Mouse (Mus musculus) limb, embryonic 14.5 days (tissue): ENCODE measurements around the gene Usp24. TPM values are rescaled to one million over a fixed set of nuclear protein-coding genes. Genes with fewer than 3 reads are reported as not detected.
A peak's percentile ranks its signal among the peaks of the same experiment; 100 is the strongest.

ENCODE experiments used
- ATAC-seq: fragments of 200-750 bp; cut with Nextera tagmentation; 2 replicates; pipeline ENCODE4 v1.8.0; 2017; ENCODE audit warnings: low read depth, moderate number of reproducible peaks, moderate TSS enrichment; ENCODE audit not compliant: low FRiP score
- DNase-seq: peaks from one replicate; pipeline ENCODE4 v3.0.0-alpha.2; 2015; ENCODE audit warnings: low spot score
- H3K27ac ChIP-seq: fragments of 300-500 bp; sonication (generic); replicated peaks from 2 replicates; pipeline ENCODE4 v1.5.1; 2014; ENCODE audit warnings: low read depth, mild to moderate bottlenecking, low read length, moderate library complexity, mixed read lengths
- H3K27me3 ChIP-seq: fragments of 300-500 bp; sonication (generic); 2 replicates; pipeline ENCODE4 v1.6.1; 2014; ENCODE audit warnings: low read length, mixed read lengths; ENCODE audit not compliant: control insufficient read depth, insufficient read depth
- H3K36me3 ChIP-seq: fragments of 300-500 bp; sonication (generic); 2 replicates; pipeline ENCODE4 v1.6.1; 2014; ENCODE audit warnings: mild to moderate bottlenecking, low read length, moderate library complexity, mixed read lengths; ENCODE audit not compliant: control insufficient read depth, insufficient read depth
- H3K4me1 ChIP-seq: fragments of 300-500 bp; sonication (generic); 2 replicates; pipeline ENCODE4 v1.6.1; 2014; ENCODE audit warnings: antibody characterized with exemption, low read length, mixed read lengths; ENCODE audit not compliant: control insufficient read depth, insufficient read depth
- H3K4me2 ChIP-seq: fragments of 300-500 bp; sonication (generic); replicated peaks from 2 replicates; pipeline ENCODE4 v1.6.1; 2014; ENCODE audit warnings: low read depth, mild to moderate bottlenecking, low read length, moderate library complexity; ENCODE audit not compliant: severe bottlenecking
- H3K4me3 ChIP-seq: fragments of 300-500 bp; sonication (generic); replicated peaks from 2 replicates; pipeline ENCODE4 v1.5.1; 2014; ENCODE audit warnings: low read length
- H3K9ac ChIP-seq: fragments of 300-500 bp; sonication (generic); 2 replicates; pipeline ENCODE4 v1.6.1; 2014; ENCODE audit warnings: mild to moderate bottlenecking, low read depth, low read length, moderate library complexity; ENCODE audit not compliant: severe bottlenecking
- H3K9me3 ChIP-seq: fragments of 300-500 bp; sonication (generic); 2 replicates; pipeline ENCODE4 v1.6.1; 2016; ENCODE audit warnings: low read length; ENCODE audit not compliant: control insufficient read depth
- POLR2A ChIP-seq: fragments of 200-500 bp; IDR thresholded peaks from 2 replicates; pipeline ENCODE4 v1.8.0; 2012; ENCODE audit warnings: inconsistent platforms, mild to moderate bottlenecking, moderate library complexity, borderline replicate concordance; ENCODE audit not compliant: insufficient read depth, insufficient read length; ENCODE audit errors: extremely low read depth
- WGBS: fragments of 180-500 bp; shearing (Covaris S2); extraction: QIAGEN DNeasy Blood & Tissue Kit; methylation state at CpG from one replicate; pipeline ENCODE4 v1.1.7; 2014; 5-methylcytosine and 5-hydroxymethylcytosine counted together
- polyA plus RNA-seq, 2 experiments: library from polyadenylated mRNA; depleted of rRNA in 1 of 2; stranded (reverse) in 1 of 2; unstranded in 1 of 2; fragments of >200 nt; fragmentation: Nextera tagmentation in 1 of 2; extraction: Ambion mirVana in 1 of 2; gene quantifications; 2 replicates each; pipeline versions ENCODE4 v1.2.1 to v1.2.3; 2012 to 2014

Usp24 gene
- polyA plus RNA-seq, 2 experiments: 12.5 to 15.7 TPM

DNA sequence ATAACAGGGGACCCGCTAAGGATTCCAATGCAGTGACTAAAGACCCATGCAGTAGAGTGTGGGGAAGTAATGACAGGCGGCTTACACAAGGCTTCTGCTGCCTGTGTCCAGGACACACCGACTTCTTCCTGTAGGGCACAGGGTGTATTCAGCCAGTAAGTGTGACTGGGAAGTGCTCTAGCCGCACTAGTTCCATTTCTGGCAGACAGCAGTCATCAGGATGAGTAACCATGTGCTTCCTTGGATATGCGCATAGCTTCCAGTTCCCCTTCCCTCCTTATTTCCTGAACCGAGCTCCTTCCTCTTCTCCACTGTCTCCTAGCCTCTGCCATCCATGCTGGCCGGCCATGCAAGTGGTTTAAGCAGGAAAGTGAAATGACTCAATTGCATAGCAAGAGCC lies 113.1 kb downstream of the Usp24 start:
- no peak for TF ChIP-seq POLR2A
- Histone ChIP-seq H3K4me3 (no peak overlapping the region), H3K9me3 (no peaks in the 10 kb centered on the region), H3K27ac (no peak overlapping the region), H3K36me3 (peaks cover 87% of the 10 kb centered on the region), H3K9ac (no peak overlapping the region), H3K4me2 (no peak overlapping the region), H3K4me1 (no peaks in the 10 kb centered on the region), H3K27me3 (no peaks in the 10 kb centered on the region)
- WGBS: 84% methylated on average over 7 of the region's 7 CpGs
- ATAC-seq: no peak
- no peak for DNase-seq

DNA sequence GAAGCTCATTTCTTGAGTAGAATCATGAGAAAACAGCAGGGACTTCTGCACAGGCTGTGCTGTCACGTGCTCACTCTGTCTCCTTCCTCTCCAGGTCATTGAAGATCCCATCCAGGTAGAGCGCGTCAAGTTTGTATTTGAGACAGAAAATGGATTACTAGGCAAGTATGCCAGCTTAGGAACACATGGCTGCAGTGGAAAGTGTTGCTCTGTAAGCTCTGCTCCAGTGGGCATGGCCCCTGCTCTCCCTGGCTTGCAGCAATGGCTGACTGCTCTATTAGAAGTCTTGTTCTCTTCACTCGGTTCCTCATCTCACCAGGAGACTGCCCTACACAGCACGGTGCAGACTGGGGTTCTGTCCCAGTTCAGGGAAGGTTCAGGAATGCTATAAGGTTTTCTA lies 114.4 kb downstream of the Usp24 start:
- Histone ChIP-seq H3K27ac (no peak overlapping the region), H3K4me2 (no peak overlapping the region), H3K4me3 (no peak overlapping the region), H3K9me3 (no peaks in the 10 kb centered on the region), H3K36me3 (peaks cover 85% of the 10 kb centered on the region), H3K27me3 (no peaks in the 10 kb centered on the region), H3K9ac (no peak overlapping the region), H3K4me1 (no peaks in the 10 kb centered on the region)
- TF ChIP-seq POLR2A: no peak
- 91% methylated on average over 5 of the region's 5 CpGs for WGBS
- DNase-seq: no peak
- no peak for ATAC-seq

GRCm38 (mm10) chr4:106435426-106435825 lies 119.4 kb downstream of the Usp24 start:
- DNase-seq (no peak), ATAC-seq (no peak)
- no peak for TF ChIP-seq POLR2A
- H3K27ac ChIP-seq: no peak overlapping the region
- H3K9ac ChIP-seq: no peak overlapping the region
- H3K27me3 ChIP-seq: no peaks in the 10 kb centered on the region
- H3K4me2 ChIP-seq: no peak overlapping the region
- peaks cover 87% of the 10 kb centered on the region for H3K36me3 ChIP-seq
- no peaks in the 10 kb centered on the region for H3K4me1 ChIP-seq
- H3K9me3 ChIP-seq: no peaks in the 10 kb centered on the region
- H3K4me3 ChIP-seq: no peak overlapping the region
- 100% methylated on average over 2 of the region's 2 CpGs for WGBS

DNA sequence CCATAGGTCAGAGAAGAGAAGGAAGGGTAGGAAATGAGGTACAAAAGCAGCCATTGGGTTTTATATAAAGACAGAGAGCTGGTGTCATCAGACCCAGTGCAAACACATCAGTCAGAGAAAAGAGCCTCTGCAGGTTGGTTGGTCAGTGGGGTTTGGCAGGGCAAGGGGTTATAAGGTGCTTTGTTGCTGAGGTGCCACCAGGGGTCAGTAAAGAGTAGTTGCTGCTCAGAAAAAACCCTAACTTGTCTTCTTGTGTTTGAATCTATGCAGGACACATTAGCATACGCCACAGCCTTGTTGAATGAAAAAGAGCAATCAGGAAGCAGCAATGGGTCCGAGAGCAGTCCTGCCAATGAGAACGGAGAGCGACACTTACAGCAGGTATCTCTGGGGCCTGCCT lies 120.5 kb downstream of the Usp24 start:
- Histone ChIP-seq H3K27ac (no peak overlapping the region), H3K4me2 (no peak overlapping the region), H3K4me1 (no peaks in the 10 kb centered on the region), H3K9ac (no peak overlapping the region), H3K27me3 (no peaks in the 10 kb centered on the region), H3K9me3 (no peaks in the 10 kb centered on the region), H3K36me3 (peaks cover 87% of the 10 kb centered on the region), H3K4me3 (no peak overlapping the region)
- TF ChIP-seq POLR2A: no peak
- 71% methylated on average over 4 of the region's 4 CpGs for WGBS
- peak; percentile 53 for DNase-seq
- no peak for ATAC-seq

DNA sequence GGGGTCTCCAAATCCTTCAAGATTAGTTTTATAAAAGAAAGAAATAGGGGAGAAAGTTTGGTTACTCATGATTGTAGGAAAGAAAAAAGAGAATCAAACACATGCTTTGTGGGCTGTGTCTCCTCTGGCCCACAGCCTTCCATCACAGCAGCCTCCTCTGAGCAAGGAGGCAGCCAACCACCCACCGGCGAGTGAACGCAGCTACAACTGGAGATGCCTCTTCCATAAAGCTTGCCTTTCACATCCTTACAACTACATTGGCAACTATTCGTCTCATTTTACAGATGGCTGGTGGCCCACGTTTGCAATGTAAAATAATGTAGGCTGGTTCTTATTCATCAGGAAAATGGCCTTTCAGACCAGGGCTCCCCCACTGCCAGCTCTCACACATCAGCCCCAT lies 121.2 kb downstream of the Usp24 start:
- no peak for ATAC-seq

DNA sequence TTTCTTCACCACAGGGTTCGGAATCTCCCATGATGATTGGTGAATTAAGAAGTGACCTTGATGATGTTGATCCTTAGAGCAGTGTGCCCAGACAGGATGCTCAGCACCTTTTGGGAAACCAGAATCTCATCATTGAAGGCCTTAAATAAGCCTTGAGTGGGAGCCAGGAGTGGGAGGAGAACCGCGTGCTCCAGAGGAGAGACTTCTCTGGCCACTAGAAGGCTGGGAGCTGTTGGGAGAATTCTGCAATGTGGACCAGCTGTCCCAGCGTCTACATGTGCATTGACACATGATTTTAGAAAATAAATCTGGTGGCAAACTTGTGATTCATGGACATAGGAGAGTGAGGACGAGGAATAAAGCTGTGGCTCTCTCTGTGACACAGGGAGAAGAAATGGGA lies 122.8 kb downstream of the Usp24 start:
- Histone ChIP-seq H3K27me3 (no peaks in the 10 kb centered on the region), H3K4me2 (no peak overlapping the region)
- 90% methylated on average over 5 of the region's 5 CpGs for WGBS

More for the DNA sequence above, 121.2 kb downstream of the Usp24 start:
- Histone ChIP-seq H3K4me2 (no peak overlapping the region), H3K9me3 (no peaks in the 10 kb centered on the region), H3K9ac (no peak overlapping the region), H3K27ac (no peak overlapping the region), H3K36me3 (peaks cover 85% of the 10 kb centered on the region), H3K4me3 (no peak overlapping the region), H3K4me1 (no peaks in the 10 kb centered on the region), H3K27me3 (no peaks in the 10 kb centered on the region)
- TF ChIP-seq POLR2A: no peak
- WGBS: 96% methylated on average over 5 of the region's 5 CpGs
- DNase-seq: no peak

More for the DNA sequence above, 122.8 kb downstream of the Usp24 start:
- H3K4me3 ChIP-seq: no peak overlapping the region
- H3K27ac ChIP-seq: no peak overlapping the region
- no peaks in the 10 kb centered on the region for H3K9me3 ChIP-seq
- no peak for TF ChIP-seq POLR2A
- peaks cover 73% of the 10 kb centered on the region for H3K36me3 ChIP-seq
- ATAC-seq: no peak
- H3K4me1 ChIP-seq: no peaks in the 10 kb centered on the region
- DNase-seq: no peak
- no peak overlapping the region for H3K9ac ChIP-seq
